In the genomic region with DNA sequence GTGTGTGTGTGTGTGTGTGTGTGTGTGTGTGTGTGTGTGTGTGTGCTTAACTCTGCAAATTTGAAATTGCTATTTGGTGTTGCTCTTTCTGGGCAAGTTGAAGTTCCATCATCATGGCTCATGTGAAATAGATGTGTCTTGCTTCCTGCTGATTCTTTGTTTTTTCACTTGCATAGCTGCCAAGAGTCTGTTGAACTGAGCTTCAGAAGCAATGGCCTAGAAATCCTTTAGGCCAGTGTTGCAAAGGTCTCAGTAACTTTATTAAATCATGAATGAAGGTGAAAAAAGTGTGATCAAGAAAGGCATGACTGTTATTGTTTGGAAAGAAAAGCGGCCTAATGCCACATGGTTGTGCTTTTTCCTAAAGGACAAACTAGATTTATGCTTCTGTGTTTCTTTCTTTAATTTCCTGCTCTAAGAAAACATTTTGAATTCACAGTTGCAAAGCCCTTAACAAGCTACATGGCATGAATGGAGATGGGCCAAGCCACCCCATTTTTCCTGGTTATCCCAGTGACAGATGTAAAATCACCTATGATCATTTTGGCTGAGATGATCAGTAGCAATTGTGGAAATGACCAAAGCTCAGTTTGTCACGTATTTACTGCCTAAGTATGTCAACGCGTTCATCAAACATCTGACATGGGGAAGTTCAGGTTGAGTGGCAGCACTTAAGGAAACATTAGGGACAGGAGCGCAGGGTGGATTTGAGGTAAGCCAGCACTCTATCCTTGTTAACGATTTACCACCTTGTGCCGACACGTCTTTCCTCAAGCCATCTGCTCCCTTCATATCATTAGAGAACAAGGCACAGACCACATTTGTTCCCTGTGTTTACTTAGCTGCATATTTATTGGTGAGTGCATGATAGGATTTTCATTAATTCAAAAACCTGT, we compare ENCODE assay signal across 14 mouse cellular contexts.
DNase-seq lines count a peak whose midpoint lies in the region; ATAC-seq lines count a peak whose summit lies in the region.
"Had no signal": no experiment of that assay in that cellular context is flagged by ENCODE, and none has a peak within 500 bp of the region (broad histone marks: within the 10 kb centered on the region; RNA-seq: fewer than 3 reads in every experiment).

No protein-coding gene starts in this region.

- H3K4me1 ChIP-seq in hindbrain, embryonic 15.5 days (replicated peaks), result peaks cover 11% of the 10 kb centered on the region
- 0 out of 2 replicates have a peak, but pooled peaks cover 8% of the 10 kb centered on the region for H3K4me1 ChIP-seq in hindbrain, embryonic 13.5 days (replicated peaks)
- peaks cover 7% of the 10 kb centered on the region for H3K4me1 ChIP-seq in midbrain, embryonic 13.5 days (replicated peaks)
- no peaks in the 10 kb centered on the region for H3K4me1 ChIP-seq in midbrain, embryonic 15.5 days
- H3K4me1 ChIP-seq: embryonic facial prominence, embryonic 15.5 days; limb, embryonic 15.5 days had no signal

- no peak overlapping the region for H3K9ac ChIP-seq in hindbrain, embryonic 15.5 days
- H3K9ac ChIP-seq in hindbrain, embryonic 13.5 days, result no peak overlapping the region
- H3K9ac ChIP-seq in midbrain, embryonic 13.5 days (replicated peaks), result no peak overlapping the region
- H3K9ac ChIP-seq in midbrain, embryonic 15.5 days, result no peak overlapping the region
- H3K9ac ChIP-seq: embryonic facial prominence, embryonic 15.5 days; limb, embryonic 15.5 days had no signal

- H3K27ac ChIP-seq in hindbrain, embryonic 15.5 days (replicated peaks), result no peak overlapping the region; the same call in 1 of the 2 replicates
- H3K27ac ChIP-seq in hindbrain, embryonic 13.5 days, result no peak overlapping the region
- no peak overlapping the region for H3K27ac ChIP-seq in midbrain, embryonic 13.5 days
- no peak overlapping the region for H3K27ac ChIP-seq in midbrain, embryonic 15.5 days
- H3K27ac ChIP-seq: embryonic facial prominence, embryonic 15.5 days; limb, embryonic 15.5 days had no signal

- no peak overlapping the region for H3K4me2 ChIP-seq in hindbrain, embryonic 15.5 days
- H3K4me2 ChIP-seq in hindbrain, embryonic 13.5 days, result no peak overlapping the region
- H3K4me2 ChIP-seq in midbrain, embryonic 13.5 days (replicated peaks), result no peak overlapping the region
- no peak overlapping the region for H3K4me2 ChIP-seq in midbrain, embryonic 15.5 days
- H3K4me2 ChIP-seq: embryonic facial prominence, embryonic 15.5 days; limb, embryonic 15.5 days had no signal

- no peak overlapping the region for H3K4me3 ChIP-seq in hindbrain, embryonic 15.5 days
- no peak overlapping the region for H3K4me3 ChIP-seq in hindbrain, embryonic 13.5 days
- no peak overlapping the region for H3K4me3 ChIP-seq in midbrain, embryonic 13.5 days (replicated peaks)
- H3K4me3 ChIP-seq in midbrain, embryonic 15.5 days, result no peak overlapping the region
- H3K4me3 ChIP-seq: embryonic facial prominence, embryonic 15.5 days; limb, embryonic 15.5 days had no signal

- peak; percentile 23 to 55 for DNase-seq in cerebellum, postnatal 14 days
- peak; percentile 14 for DNase-seq in forelimb bud, embryonic 11.5 days (ENCODE audit: low read depth, low spot score)
- no peak for DNase-seq in c-Kit-positive CD71-positive TER-119-positive erythroid progenitor cells, embryonic 14.5 days (ENCODE audit: low spot score)
- DNase-seq in right cerebral cortex, postnatal 25 days, result no peak
- DNase-seq: kidney, postnatal 25 days; lung, postnatal 10 days; right cerebral cortex, postnatal 4 days had no signal

- 57% methylated on average over 8 of the region's 8 CpGs for WGBS in hindbrain, embryonic 15.5 days
- WGBS in hindbrain, embryonic 13.5 days, result 56% methylated on average over 8 of the region's 8 CpGs
- 64% methylated on average over 8 of the region's 8 CpGs for whole genome bisulfite sequencing in midbrain, embryonic 13.5 days
- 60% methylated on average over 8 of the region's 8 CpGs for WGBS in midbrain, embryonic 15.5 days

- no peaks in the 10 kb centered on the region for H3K9me3 ChIP-seq in hindbrain, embryonic 15.5 days
- H3K9me3 ChIP-seq in hindbrain, embryonic 13.5 days, result no peaks in the 10 kb centered on the region
- no peaks in the 10 kb centered on the region for H3K9me3 ChIP-seq in midbrain, embryonic 13.5 days
- H3K9me3 ChIP-seq in midbrain, embryonic 15.5 days, result no peaks in the 10 kb centered on the region
- H3K9me3 ChIP-seq: embryonic facial prominence, embryonic 15.5 days; limb, embryonic 15.5 days had no signal

- no peaks in the 10 kb centered on the region for H3K36me3 ChIP-seq in hindbrain, embryonic 15.5 days
- H3K36me3 ChIP-seq in hindbrain, embryonic 13.5 days, result no peaks in the 10 kb centered on the region
- H3K36me3 ChIP-seq in midbrain, embryonic 13.5 days, result no peaks in the 10 kb centered on the region
- no peaks in the 10 kb centered on the region for H3K36me3 ChIP-seq in midbrain, embryonic 15.5 days (replicated peaks)
- H3K36me3 ChIP-seq: embryonic facial prominence, embryonic 15.5 days; G1E; limb, embryonic 15.5 days had no signal

- peak; percentile 59; the same call in 1 of the 2 replicates for ATAC-seq in hindbrain, embryonic 15.5 days (ENCODE audit: low FRiP score, low read depth)
- ATAC-seq in hindbrain, embryonic 13.5 days (ENCODE audit: low FRiP score), result no peak
- ATAC-seq in midbrain, embryonic 13.5 days, result 0 out of 2 replicates have a peak, but pooled peaks have one; percentile 27
- ATAC-seq in midbrain, embryonic 15.5 days (replicated peaks), result no peak

- H3K27me3 ChIP-seq in hindbrain, embryonic 15.5 days, result no peaks in the 10 kb centered on the region
- no peaks in the 10 kb centered on the region for H3K27me3 ChIP-seq in hindbrain, embryonic 13.5 days
- H3K27me3 ChIP-seq in midbrain, embryonic 13.5 days, result no peaks in the 10 kb centered on the region
- no peaks in the 10 kb centered on the region for H3K27me3 ChIP-seq in midbrain, embryonic 15.5 days (replicated peaks)
- H3K27me3 ChIP-seq: embryonic facial prominence, embryonic 15.5 days; limb, embryonic 15.5 days had no signal

Comparison
In these comparisons a context has a peak if more than half of its experiments do, and no peak if none do; other contexts are left out.
1. ATAC-seq: peak in hindbrain, embryonic 15.5 days (single experiment) and midbrain, embryonic 13.5 days (single experiment); none in hindbrain, embryonic 13.5 days (single experiment) and midbrain, embryonic 15.5 days (single experiment).
2. DNase-seq: peak in cerebellum, postnatal 14 days (2 of 2) and forelimb bud, embryonic 11.5 days (single experiment); none in c-Kit-positive CD71-positive TER-119-positive erythroid progenitor cells, embryonic 14.5 days (single experiment) and right cerebral cortex, postnatal 25 days (single experiment).